Mouse (Mus musculus) kidney, postnatal 4 days (tissue): Measurements from ENCODE around the gene Syngr3.
"Not testable (repeated sequence)": the region's sequence is repeated elsewhere in the genome, so short reads cannot be mapped to it uniquely, and the experiment has no call there.

Source experiments
- DNase-seq, 2 experiments: peaks; one replicate each; pipeline ENCODE4 v3.0.0; 2021; ENCODE audit warnings: mixed read lengths in 2 of 2

Gene Syngr3

DNA sequence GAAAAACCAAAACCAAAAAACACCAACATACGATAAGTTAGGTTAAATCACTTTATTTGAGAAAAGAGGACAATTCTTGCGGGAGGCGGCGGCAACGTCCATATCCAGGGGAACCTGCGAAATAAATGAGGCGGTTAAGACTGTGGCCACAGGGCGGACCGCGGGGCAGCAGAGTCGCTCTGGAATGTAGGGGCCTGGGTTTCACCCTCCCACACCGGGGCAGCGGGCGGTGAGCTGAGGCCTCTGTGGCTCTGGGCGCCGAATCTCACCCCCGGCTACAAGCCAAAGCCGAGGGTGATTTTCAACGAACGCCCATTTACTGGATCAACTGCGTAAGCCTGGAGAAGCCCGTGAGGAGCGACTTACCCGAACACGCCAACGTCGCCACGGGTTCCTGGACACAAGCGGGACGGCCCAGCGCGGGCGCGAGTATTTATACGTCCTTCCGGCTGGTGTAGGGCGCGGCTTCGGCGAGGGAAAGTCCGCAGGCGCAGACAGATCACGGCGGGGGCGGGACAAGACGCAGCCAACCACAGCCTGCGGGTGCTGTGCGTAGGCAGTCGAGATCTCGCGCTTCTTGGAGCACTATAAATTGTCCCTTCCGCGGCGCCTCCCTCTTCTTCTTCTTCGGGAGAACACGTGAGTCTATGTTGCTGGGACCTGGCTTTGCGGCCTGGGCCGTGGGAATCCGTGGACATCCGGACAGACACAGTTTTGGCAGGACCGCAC lies 29.9 kb upstream of the Syngr3 start:
- DNase-seq, result peak; percentile 99 to 100

DNA sequence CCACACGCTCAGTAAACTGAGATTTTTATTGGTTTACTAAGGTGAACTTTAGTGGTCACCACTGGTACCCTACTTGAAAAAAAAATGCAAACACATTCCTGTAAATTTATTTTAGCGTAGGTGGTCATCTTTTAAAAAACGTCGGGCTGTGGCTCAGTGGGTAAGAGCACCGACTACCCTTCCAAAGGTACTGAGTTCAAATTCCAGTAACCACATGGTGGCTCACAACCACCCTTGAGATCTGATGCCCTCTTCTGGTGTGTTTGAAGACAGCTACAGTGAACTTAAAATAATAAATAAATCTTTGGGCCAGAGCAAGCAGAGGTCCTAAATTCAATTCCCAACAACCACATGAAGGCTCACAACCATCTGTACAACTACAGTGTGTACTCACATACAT lies 29.2 kb upstream of the Syngr3 start:
- not testable (repeated sequence) for DNase-seq

DNA sequence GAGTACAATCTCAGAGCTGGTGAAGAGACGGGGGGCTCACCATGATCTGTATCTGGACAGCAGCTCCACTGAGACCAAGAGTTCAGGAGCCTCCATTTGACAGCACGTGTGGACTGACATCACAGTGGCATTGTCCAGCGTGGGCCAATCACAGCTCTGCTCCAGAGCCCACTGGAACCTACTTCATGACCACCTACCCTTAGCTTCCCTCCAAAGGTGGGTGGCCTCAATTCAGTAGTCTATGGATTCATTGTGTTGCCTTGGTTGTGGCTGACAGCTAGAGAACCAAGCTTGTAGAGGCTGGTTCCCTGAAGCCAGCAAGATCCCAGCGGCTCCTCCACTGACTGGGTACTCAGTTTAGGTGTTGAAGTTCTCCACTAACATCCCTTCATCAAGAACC lies 28.2 kb upstream of the Syngr3 start, which contains the start of the genes Rnf151 and Rps2:
Rnf151 (minus strand) TSS at position 121 of the 400 bp plus-strand sequence.
Rps2 (plus strand) TSS at position 174 of the 400 bp plus-strand sequence.
- DNase-seq, result no peak

DNA sequence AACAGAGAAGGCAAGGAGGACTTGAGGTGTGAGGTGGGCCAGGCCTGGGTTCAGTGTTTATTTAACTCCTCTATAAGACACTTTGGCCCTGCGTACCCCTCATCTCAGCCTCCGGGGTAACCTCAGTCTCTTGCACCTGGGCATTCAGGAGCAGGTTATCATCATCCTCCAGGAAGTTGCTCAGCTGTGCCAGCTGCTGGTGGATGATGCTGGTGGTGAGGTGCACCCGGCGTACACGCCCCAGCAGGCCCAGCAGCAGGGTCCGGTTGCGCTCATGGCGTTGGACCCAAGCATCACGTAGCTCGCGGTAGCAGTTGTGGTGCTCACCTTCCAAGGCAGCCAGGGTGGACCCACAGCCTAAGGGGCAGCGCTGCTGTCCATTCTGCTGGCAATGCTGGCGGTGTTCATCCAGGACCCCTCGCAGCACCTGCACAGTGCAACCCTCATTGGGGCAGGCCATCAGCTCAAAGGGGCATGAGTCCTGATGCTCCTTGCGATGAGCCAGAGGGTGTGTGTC lies 26.5 kb upstream of the Syngr3 start:
- DNase-seq, result no peak

DNA sequence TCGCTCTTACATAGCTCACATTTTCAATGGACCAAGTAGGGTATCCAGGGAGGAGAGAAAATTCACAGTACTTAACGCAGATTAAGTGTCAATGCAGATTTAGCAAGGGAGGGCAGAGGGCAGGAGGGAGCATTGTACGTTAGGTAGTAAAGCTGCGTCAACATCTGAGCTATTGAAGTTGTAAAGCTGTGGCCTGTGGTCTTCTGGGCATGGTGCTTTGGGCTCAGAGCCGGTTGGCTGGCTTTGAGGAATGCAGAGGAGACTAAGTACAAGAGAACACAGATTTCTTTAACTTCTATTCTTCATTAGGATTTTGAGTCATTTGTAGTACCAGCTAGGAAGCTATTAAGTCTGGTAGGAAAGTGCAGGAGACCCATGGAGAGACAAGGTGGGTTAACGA lies 25.8 kb upstream of the Syngr3 start:
- peak in 1 of 2 experiments; percentile 51 for DNase-seq

DNA sequence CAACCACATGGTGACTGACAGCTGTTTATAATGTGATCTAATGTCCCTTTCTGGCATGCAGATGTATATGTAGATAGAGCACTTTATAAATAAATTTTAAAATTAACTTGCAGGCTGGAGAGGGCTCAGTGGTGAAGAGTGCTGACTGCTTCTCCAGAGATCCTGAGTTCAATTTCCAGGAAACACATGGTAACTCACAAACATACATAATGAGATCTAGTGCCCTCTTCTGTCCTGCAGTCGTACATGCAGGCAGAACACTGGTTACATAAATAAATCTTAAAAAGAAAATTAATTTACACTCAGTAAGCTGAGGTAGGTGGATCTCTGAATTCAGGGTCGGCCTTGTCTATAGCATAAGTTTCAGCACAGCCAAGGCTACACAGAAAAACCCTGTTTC lies 18.9 kb upstream of the Syngr3 start:
- no peak for DNase-seq

DNA sequence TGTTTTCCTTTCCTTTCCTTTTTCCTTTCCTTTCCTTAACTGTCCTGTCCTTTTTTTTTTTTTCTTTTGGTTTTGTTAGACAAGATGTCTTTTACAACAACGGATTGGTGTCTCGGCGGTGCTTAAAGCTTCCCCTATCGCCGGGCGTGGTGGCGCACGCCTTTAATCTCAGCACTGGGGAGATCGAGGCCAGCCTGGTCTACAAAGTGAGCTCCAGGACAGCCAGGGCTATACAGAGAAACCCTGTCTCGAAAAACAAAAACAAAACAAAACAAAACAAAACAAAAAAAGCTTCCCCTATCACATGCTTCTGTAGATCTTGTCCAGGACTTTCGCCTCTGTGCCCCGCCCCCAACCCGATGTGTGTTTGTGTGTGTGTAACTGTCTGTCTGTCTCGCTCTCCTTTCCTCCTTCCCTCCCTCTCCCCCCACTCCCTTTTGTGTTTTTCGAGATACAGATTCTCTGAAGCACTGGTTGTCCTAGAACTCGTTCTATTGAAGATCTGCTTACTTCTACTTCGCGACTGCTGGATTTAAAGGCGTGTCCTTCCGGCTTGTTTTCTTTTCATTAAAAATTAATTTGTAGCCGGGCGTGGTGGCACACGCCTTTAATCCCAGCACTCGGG lies 18.2 kb upstream of the Syngr3 start:
- DNase-seq, result no peak

DNA sequence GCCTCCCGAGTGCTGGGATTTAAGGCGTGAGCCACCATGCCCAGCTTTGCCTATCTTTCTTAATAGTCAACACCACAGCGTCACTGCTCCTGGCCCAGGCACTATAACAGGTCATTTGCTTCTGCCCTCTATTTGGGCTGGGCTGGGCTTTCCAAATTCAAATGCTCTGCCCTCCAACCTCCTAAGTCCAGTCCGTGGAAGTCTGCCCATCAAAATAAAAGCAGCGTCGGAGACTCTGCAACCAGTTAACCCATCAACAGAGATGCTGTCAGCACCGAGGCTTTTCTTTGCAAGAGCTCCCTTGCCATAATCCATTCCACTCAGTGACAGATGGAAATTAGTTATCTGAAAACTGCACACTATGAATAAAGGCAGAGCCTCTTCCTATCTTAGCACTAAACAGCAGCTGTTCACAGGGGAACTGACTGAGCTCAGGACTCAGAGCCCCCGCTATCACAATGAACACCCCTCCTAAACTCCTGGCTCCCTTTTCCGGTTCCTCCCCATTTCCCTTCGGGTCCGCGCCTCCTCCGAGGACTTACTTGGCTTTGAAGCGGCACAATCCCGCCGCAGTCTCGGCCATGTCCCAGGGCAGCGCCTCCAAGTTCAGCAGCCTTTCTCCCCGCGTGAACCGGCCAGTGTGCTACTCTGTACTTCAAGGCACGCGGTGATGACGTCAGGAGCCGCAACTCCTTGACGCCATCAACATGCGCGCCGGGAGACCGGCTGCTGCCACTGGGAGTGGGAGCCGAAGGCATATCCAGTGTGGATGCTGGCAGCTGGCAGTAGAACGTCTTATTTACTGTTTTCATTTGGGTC lies 17.4 kb upstream of the Syngr3 start, which contains the start of gene Tbl3:
Tbl3 (minus strand) TSS at position 679 of the 819 bp plus-strand sequence.
- DNase-seq, result peak; percentile 97 to 98

DNA sequence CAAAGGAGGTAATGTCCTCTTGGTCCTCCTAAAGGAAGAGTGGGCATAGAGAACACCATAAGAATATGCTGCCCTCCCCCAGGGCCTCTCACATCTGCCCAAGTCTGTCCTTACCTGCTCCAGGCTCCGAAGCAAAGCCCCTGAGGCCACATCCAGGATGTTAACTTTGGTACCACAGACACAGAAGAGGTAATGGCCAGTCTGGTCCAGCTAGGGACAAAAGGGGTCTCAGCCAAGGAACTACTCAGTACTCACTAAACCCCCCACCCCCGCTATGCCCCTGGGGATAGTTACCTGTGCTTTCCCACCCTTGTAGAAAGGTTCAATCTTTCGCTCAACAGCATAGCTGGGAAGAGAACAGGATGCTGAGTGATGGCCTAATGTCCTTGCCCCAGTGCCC lies 16.1 kb upstream of the Syngr3 start:
- DNase-seq, result no peak

DNA sequence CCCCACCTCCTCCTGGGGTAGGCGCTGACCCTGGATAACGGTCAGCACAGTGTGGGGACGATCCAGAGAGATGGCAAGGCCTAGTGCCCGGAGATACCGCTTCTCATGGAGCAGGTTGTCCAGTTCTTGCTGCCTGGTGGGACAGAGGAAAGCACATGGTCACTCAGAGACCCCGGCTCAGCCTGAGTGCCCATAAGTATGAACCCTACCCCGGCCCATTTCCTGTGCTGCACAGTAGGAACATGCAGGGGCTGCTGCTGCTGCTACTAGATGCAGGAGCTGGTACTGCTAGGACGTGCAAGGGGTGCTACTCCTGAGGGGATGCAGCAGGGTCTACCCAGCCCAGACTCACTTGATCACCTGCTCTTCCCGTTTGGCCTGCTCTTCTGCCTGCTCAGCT lies 11.5 kb upstream of the Syngr3 start:
- no peak for DNase-seq

DNA sequence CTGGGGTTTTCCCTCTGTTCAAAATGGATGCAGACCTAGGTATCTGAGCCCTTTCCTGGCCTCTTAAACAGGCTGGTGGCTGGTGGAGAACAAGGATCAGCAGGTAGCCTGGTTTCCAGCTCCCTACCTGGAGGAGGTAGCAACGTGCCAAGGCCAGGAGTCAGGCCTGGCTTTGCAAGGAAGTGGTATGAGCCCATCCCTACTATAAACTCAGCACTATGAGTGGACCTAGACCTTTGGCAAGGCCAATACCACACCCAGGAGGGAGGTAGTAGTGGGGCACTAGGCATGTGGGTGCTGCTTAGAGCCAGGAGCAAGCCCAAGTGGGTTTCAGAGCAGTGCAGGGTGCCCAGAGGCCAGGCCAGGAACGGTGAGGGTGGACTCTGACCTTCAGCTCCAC lies 9.7 kb upstream of the Syngr3 start:
- no peak for DNase-seq

DNA sequence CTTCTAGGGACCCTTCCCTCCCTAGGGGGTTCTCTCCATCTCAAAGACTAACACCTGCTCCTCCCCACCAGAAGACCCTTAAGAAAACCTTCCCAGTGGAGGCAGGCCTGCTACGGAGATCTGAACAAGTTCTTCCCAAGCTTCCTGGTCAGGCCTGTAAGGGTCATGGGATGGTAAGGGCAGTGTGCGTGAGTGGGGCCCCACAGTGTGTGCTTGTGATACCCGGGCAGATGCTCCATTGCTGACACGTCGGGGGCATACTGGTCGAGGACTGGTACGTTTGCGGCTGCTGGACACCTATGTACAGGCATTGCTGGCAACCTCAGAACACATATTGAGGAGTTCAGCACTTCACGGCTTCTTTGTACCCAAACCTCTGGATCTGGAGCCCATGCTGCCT lies 9.0 kb upstream of the Syngr3 start:
- no peak for DNase-seq

DNA sequence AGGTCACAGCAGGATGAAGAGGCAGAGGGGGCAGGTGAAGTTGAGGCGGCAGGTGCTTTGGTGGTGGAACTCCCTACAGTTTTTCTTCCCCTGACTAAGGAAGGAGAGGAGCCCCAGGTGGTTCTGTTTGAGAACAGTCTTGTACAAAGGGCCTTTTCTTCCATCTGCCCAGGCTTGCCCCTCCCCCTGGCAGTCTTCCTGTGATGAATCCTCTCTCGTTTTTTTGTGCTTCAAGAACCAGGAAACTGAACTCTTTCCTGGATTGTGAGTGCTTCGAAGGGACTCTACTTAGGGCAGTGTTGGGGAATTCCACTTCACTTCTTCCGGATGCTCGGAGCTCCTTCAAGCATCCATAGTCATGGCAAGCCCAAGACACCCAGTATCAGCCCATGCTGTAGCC lies 8.2 kb upstream of the Syngr3 start:
- DNase-seq, result peak in 1 of 2 experiments; percentile 64

DNA sequence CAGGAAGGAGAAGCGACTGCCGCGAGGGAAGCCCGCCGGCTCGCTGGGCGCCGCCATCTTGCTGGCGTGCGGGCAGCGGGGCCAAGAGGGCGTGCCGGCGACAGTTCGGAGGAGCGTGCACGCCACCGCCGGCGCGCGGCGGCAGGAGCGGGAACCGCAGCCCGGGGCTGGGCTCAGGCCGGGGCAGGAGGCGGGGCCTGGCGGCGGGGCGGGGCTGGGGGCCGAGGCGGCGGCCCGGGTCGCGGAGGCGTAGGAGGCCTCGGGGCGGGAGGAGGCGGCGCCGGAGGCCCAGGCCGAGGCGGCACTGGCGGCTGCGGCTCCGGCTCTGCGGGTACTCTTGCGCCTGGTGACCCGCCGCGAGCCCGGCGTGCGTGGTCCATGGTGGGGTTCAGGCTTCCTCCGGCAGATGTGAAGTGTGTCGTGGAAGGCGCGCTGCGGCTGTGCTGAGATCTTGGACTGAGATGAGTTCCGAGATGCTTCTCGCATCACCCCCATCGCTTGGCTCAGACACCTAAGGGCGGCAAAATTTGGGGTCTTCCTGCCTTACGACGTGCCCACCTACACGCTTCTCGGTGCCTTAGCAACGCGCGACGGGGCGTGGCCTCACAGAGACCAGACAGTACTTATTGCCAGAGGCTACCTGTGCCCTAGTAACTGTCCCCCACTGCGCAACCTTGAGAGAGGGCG lies 6.4 kb upstream of the Syngr3 start, which contains the start of the genes Gfer and Noxo1:
Gfer (minus strand) TSS at position 146 of the 687 bp plus-strand sequence.
Noxo1 (plus strand) TSS at position 224 of the 687 bp plus-strand sequence.
- peak; percentile 91 to 94 for DNase-seq

DNA sequence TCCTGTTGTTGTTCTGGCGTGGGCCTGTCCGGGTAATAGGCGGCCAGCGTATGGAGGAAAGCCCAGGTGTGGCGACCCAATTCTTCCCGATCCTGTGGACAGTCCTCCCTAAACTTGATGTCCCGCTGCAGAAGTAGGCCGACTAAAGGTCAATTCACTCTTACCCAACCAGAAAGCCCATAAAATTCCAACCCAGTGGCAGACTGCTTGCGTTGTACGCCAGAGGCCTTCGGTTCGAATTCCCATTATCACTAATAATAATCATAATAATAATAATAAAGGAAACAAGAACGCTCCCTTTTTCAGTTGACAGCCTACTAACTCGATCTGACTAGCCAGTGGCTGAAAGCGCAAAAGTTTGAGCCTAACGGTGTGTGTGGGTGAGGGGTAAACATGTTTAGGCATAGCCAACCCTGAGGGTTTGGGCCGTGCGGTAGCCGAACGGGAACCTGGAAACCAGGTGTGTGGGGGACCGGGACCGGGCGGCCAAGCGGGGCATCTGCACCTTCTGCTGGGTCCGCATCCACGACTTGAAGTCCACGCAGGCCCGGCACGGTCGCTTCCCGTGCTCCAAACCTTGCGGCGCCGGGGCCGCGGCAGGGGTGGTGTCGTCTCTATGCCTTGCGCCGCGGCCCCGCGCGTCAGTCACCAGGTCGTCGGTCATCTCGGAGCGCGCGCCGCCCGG lies 5.7 kb upstream of the Syngr3 start:
- DNase-seq, result peak in 1 of 2 experiments; percentile 25

DNA sequence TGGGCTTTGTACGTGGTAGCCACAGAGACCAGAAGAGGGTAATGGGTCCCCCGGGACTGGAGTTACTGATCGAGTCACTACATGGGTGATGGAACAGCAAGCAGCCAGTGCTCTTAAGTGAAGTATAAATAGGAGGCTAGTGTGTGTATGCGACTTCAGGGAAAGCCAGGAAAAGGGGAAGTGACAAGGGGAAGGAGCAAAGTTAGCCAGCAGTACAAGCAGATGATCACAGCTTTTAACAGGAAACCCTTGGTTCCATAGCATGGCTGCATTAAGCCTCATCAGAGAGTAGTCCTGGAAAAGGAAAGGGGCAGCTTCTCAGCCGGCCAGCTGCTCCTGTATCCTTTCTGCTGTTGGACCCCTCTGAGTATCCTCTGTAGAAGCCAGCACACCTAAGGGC lies 2.6 kb upstream of the Syngr3 start:
- no peak for DNase-seq

DNA sequence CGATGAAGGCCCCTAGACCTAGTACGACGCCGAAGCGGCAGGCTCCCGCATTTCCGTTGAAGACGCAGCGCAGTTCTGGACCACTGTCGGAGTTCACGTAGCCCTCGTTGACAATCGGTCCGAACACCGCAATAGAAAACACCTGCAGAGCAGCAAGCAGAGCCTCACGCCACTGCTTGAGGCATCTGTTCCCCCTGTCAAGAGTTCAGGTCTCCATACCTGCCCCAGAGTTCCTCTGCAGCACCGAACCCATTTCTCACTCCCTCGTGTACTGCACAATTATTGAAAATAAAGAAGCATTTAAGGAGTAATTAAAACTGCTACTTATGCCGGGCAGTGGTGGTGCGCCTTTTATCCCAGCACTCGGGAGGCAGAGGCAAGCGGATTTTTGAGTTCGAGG lies 2.2 kb downstream of the Syngr3 start:
- no peak for DNase-seq

DNA sequence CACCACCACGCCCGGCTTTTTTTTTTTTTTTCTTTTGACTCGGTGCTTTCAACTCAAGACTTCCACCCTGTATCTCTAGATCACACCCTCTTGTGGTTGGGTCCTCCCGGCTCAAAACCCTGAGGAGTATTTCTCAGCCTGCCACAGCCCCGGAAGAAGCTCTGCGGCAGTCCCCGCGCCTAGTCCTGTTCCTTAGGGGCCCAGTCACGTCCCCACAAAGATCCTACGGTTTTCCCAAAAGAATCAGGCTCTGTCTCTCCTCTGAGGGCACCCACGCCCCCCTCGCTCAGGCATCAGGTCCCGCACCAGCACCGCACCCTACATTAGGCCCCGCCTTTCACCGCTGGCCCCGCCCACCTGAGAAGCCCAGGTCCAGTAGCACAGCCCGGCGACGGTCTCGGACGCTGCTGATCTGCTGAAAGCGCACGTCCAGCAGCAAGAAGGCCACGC lies 2.6 kb downstream of the Syngr3 start:
- DNase-seq, result peak; percentile 73 to 79

DNA sequence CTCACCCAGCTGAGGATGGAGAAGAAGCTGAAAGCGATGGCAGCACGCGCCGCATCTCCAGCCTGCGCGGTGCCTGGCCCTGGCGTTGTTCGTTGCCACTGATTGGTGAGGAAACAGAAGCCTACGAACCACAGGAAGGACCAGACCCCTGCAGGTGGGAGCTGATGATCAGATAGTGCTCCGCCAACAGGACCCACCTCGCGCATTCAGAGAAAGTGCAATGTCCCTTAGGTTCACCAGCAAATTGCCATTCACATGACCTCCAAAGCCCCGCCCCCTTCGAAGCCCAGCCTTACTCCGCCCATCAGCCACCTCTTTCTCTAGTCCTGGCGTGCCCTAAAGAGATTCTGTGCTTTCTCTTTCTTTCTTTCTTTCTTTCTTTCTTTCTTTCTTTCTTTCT lies 3.2 kb downstream of the Syngr3 start:
- peak; percentile 62 to 75 for DNase-seq

DNA sequence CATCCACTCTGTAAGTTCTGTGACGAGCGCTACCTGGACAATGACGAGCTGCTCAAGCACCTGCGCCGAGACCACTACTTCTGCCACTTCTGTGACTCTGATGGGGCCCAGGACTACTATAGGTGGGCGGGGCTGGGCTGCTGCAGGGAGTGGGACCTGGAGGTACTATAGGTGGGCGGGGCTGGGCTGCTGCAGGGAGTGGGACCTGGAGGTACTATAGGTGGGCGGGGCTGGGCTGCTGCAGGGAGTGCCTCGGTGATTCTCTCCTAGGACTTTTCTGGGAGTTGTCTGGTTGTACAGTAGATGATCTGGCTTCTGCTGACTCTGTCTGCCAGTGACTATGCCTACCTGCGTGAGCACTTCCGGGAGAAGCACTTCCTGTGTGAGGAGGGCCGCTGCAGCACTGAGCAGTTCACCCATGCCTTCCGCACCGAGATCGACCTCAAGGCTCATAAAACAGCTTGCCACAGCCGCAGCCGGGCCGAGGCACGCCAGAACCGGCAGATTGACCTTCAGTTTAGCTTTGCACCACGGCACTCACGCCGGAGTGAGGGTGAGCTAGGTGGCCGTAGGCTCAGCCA lies 12.2 kb downstream of the Syngr3 start:
- no peak for DNase-seq

DNA sequence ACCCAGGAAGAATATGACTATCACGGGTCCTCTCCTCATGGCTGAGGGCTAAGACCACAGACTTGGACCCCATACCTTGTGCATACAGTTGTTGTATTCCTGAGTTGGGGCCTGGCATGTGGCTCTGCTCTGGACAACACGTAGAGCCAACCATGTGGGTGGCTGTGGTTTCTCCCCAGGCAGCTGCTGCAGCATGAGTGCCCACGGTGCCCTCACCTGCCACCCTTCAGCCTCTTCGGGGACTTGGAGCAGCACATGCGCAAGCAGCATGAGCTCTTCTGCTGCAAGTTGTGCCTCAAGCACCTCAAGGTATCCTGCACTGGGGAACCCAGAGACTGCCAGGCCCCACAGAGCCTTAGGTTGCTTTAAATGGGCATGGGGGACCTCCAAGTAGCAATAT lies 12.9 kb downstream of the Syngr3 start:
- DNase-seq, result no peak
